Mouse (Mus musculus): ENCODE data around the gene Rpl14. TPM values are rescaled to one million over a fixed set of nuclear protein-coding genes. Genes with fewer than 3 reads are reported as not detected.
A peak's percentile ranks its signal among the peaks of the same experiment; 100 is the strongest.

Gene Rpl14
- polyA plus RNA-seq, 1 experiment from 2014 or later = 834 TPM

GRCm38 (mm10) chr9:120546482-120546881 lies 24.8 kb upstream of the Rpl14 start:
- Histone ChIP-seq H3K27ac (replicated peaks) (no peak overlapping the region), H3K36me3 (replicated peaks) (no peaks in the 10 kb centered on the region), H3K9me3 (no peaks in the 10 kb centered on the region), H3K4me1 (peaks cover 32% of the 10 kb centered on the region), H3K27me3 (replicated peaks; ENCODE audit: low read depth, poor library complexity, severe bottlenecking) (peaks cover 9% of the 10 kb centered on the region), H3K4me3 (no peak overlapping the region)
- WGBS = 95% methylated on average over 9 of the region's 9 CpGs
- DNase-seq (ENCODE audit: low spot score) = no peak

GRCm38 (mm10) chr9:120547026-120547668 lies 24.1 kb upstream of the Rpl14 start:
- Histone ChIP-seq H3K36me3 (replicated peaks) (no peaks in the 10 kb centered on the region), H3K4me1 (peaks cover 26% of the 10 kb centered on the region), H3K27ac (replicated peaks) (peak overlapping the region; percentile 63), H3K27me3 (replicated peaks; ENCODE audit: low read depth, poor library complexity, severe bottlenecking) (peaks cover 2% of the 10 kb centered on the region), H3K4me3 (peak overlapping the region; percentile 30), H3K9me3 (no peaks in the 10 kb centered on the region)
- DNase-seq (ENCODE audit: low spot score) = peak; percentile 29
- WGBS = 29% methylated on average over 16 of the region's 16 CpGs

- Histone ChIP-seq H3K4me1 (peaks cover 22% of the 10 kb centered on the region), H3K4me3 (no peak overlapping the region), H3K36me3 (replicated peaks) (no peaks in the 10 kb centered on the region), H3K9me3 (no peaks in the 10 kb centered on the region), H3K27me3 (replicated peaks; ENCODE audit: low read depth, poor library complexity, severe bottlenecking) (no peaks in the 10 kb centered on the region; the same call in 1 of the 2 replicates), H3K27ac (replicated peaks) (no peak overlapping the region)
- peak; percentile 24 for DNase-seq (ENCODE audit: low spot score)
- WGBS = 88% methylated on average over 9 of the region's 9 CpGs
Observed at GRCm38 (mm10) chr9:120550778-120551177, 20.5 kb upstream of the Rpl14 start.

- no peak overlapping the region for H3K27ac ChIP-seq (replicated peaks)
- WGBS = 87% methylated on average over 3 of the region's 3 CpGs
Observed at GRCm38 (mm10) chr9:120563590-120563989, 7.7 kb upstream of the Rpl14 start.

GRCm38 (mm10) chr9:120564247-120564646 lies 7.0 kb upstream of the Rpl14 start:
- DNase-seq (ENCODE audit: low spot score) = no peak
- no peak overlapping the region for H3K4me3 ChIP-seq
- H3K9me3 ChIP-seq = no peaks in the 10 kb centered on the region
- no peaks in the 10 kb centered on the region for H3K4me1 ChIP-seq
- no peaks in the 10 kb centered on the region for H3K36me3 ChIP-seq (replicated peaks)
- no peak overlapping the region for H3K27ac ChIP-seq (replicated peaks)
- H3K27me3 ChIP-seq (replicated peaks; ENCODE audit: low read depth, poor library complexity, severe bottlenecking) = no peaks in the 10 kb centered on the region
- WGBS = 82% methylated on average over 2 of the region's 2 CpGs

More at GRCm38 (mm10) chr9:120563590-120563989, 7.7 kb upstream of the Rpl14 start:
- Histone ChIP-seq H3K9me3 (no peaks in the 10 kb centered on the region), H3K4me3 (no peak overlapping the region), H3K4me1 (no peaks in the 10 kb centered on the region), H3K36me3 (replicated peaks) (no peaks in the 10 kb centered on the region), H3K27me3 (replicated peaks; ENCODE audit: low read depth, poor library complexity, severe bottlenecking) (no peaks in the 10 kb centered on the region)
- no peak for DNase-seq (ENCODE audit: low spot score)

- Histone ChIP-seq H3K27me3 (replicated peaks; ENCODE audit: low read depth, poor library complexity, severe bottlenecking) (no peaks in the 10 kb centered on the region), H3K4me1 (peaks cover 9% of the 10 kb centered on the region), H3K9me3 (no peaks in the 10 kb centered on the region), H3K36me3 (replicated peaks) (no peaks in the 10 kb centered on the region), H3K4me3 (no peak overlapping the region), H3K27ac (replicated peaks) (no peak overlapping the region)
- 85% methylated on average over 5 of the region's 5 CpGs for WGBS
- no peak for DNase-seq (ENCODE audit: low spot score)
Observed at GRCm38 (mm10) chr9:120566384-120566783, 4.9 kb upstream of the Rpl14 start.

- Histone ChIP-seq H3K27ac (replicated peaks) (0 out of 2 replicates have a peak overlapping the region, but pooled peaks have one; percentile 20), H3K36me3 (replicated peaks) (peaks cover 18% of the 10 kb centered on the region), H3K27me3 (replicated peaks; ENCODE audit: low read depth, poor library complexity, severe bottlenecking) (no peaks in the 10 kb centered on the region), H3K9me3 (no peaks in the 10 kb centered on the region), H3K4me1 (peaks cover 23% of the 10 kb centered on the region), H3K4me3 (no peak overlapping the region)
- no peak for DNase-seq (ENCODE audit: low spot score)
- 75% methylated on average over 2 of the region's 2 CpGs for WGBS
Observed at GRCm38 (mm10) chr9:120568917-120569316, 2.3 kb upstream of the Rpl14 start.

GRCm38 (mm10) chr9:120569721-120570333 lies 1.4 kb upstream of the Rpl14 start:
- 59% methylated on average over 13 of the region's 13 CpGs for whole genome bisulfite sequencing
- DNase-seq (ENCODE audit: low spot score) = peak; percentile 33
- no peak overlapping the region; the same call in 1 of the 2 replicates for H3K4me3 ChIP-seq

GRCm38 (mm10) chr9:120570334-120570725 lies 914 bp upstream of the Rpl14 start:
- peak overlapping the region; percentile 98 for H3K27ac ChIP-seq (replicated peaks)
- 69% methylated on average over 2 of the region's 2 CpGs for WGBS
- no peaks in the 10 kb centered on the region for H3K9me3 ChIP-seq
- DNase-seq (ENCODE audit: low spot score) = no peak
- peaks cover 26% of the 10 kb centered on the region for H3K4me1 ChIP-seq
- H3K36me3 ChIP-seq (replicated peaks) = peaks cover 33% of the 10 kb centered on the region
- no peaks in the 10 kb centered on the region for H3K27me3 ChIP-seq (replicated peaks; ENCODE audit: low read depth, poor library complexity, severe bottlenecking)
- H3K4me3 ChIP-seq = peak overlapping the region; percentile 98

More at GRCm38 (mm10) chr9:120569721-120570333, 1.4 kb upstream of the Rpl14 start:
- H3K36me3 ChIP-seq (replicated peaks) = peaks cover 28% of the 10 kb centered on the region
- peaks cover 23% of the 10 kb centered on the region for H3K4me1 ChIP-seq
- no peaks in the 10 kb centered on the region for H3K9me3 ChIP-seq
- no peaks in the 10 kb centered on the region for H3K27me3 ChIP-seq (replicated peaks; ENCODE audit: low read depth, poor library complexity, severe bottlenecking)
- H3K27ac ChIP-seq (replicated peaks) = no peak overlapping the region

GRCm38 (mm10) chr9:120571593-120572385 lies 545 bp downstream of the Rpl14 start:
- Histone ChIP-seq H3K4me1 (peaks cover 31% of the 10 kb centered on the region), H3K27ac (replicated peaks) (peak overlapping the region; percentile 98), H3K9me3 (no peaks in the 10 kb centered on the region), H3K36me3 (replicated peaks) (peaks cover 43% of the 10 kb centered on the region), H3K4me3 (peak overlapping the region; percentile 98), H3K27me3 (replicated peaks; ENCODE audit: low read depth, poor library complexity, severe bottlenecking) (no peaks in the 10 kb centered on the region)
- no peak for DNase-seq (ENCODE audit: low spot score)
- WGBS = 1% methylated on average over 53 of the region's 53 CpGs

- no peak overlapping the region for H3K27ac ChIP-seq (replicated peaks)
- 59% methylated on average over 6 of the region's 6 CpGs for WGBS
- H3K4me1 ChIP-seq = peaks cover 40% of the 10 kb centered on the region
Observed at GRCm38 (mm10) chr9:120575748-120576661, 4.8 kb downstream of the Rpl14 start.

GRCm38 (mm10) chr9:120576662-120577013 lies 5.4 kb downstream of the Rpl14 start:
- Histone ChIP-seq H3K4me3 (peak overlapping the region; percentile 84), H3K9me3 (no peaks in the 10 kb centered on the region), H3K27ac (replicated peaks) (no peak overlapping the region; the same call in 1 of the 2 replicates), H3K36me3 (replicated peaks) (peaks cover 43% of the 10 kb centered on the region), H3K4me1 (peaks cover 40% of the 10 kb centered on the region), H3K27me3 (replicated peaks; ENCODE audit: low read depth, poor library complexity, severe bottlenecking) (no peaks in the 10 kb centered on the region)
- 13% methylated on average over 4 of the region's 4 CpGs for WGBS
- no peak for DNase-seq (ENCODE audit: low spot score)

More at GRCm38 (mm10) chr9:120575748-120576661, 4.8 kb downstream of the Rpl14 start:
- no peaks in the 10 kb centered on the region for H3K9me3 ChIP-seq
- H3K27me3 ChIP-seq (replicated peaks; ENCODE audit: low read depth, poor library complexity, severe bottlenecking) = no peaks in the 10 kb centered on the region
- DNase-seq (ENCODE audit: low spot score) = peak; percentile 33
- peaks cover 43% of the 10 kb centered on the region for H3K36me3 ChIP-seq (replicated peaks)
- peak overlapping the region; percentile 84; the same call in 1 of the 2 replicates for H3K4me3 ChIP-seq

All from embryonic facial prominence, embryonic 10.5 days (tissue).